Mouse (Mus musculus) brain, adult 2 months (tissue): ENCODE results near the gene Pigs.

ENCODE experiments used
- DNase-seq: peaks from one replicate; pipeline ENCODE4 v3.0.0; 2011; ENCODE audit warnings: low read depth, low spot score

Pigs gene

DNA sequence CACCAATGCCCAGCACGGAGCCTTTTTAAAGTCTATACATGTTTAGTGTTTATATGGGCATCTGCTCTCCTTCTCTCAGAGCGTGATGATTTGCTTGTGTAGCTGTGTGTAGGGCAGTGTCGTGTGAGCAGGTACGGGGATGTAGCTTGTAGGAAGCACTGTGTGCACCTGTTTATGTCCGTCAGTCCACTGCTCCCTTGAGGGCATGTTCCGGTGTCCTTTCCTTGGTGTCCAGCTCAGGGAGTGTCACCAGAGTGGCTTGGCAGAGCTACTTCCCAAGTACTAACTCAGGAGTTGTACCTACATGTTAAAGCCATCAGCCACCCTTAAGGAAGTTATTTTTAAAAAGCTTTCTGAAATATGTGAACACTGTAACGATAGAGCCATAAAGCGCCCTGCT, 8.8 kb downstream of the Pigs start:
- DNase-seq = no peak

DNA sequence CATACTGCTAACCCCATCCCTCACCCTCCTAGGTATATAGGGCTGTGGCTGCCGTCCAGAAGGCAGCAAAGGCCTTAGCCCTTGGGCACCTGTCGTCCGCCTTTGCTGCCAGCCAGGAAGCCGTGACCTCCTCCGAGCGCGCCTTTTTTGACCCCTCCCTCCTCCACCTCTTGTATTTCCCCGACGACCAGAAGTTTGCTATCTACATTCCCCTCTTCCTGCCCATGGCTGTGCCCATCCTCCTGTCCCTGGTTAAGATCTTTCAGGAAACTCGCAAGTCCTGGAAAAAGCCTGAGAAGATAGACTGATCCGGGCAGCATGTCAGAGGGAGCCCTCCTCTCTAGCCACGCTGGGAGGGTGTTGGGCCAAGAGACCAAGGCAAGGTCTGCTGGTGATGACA, 13.5 kb downstream of the Pigs start:
- no peak for DNase-seq

DNA sequence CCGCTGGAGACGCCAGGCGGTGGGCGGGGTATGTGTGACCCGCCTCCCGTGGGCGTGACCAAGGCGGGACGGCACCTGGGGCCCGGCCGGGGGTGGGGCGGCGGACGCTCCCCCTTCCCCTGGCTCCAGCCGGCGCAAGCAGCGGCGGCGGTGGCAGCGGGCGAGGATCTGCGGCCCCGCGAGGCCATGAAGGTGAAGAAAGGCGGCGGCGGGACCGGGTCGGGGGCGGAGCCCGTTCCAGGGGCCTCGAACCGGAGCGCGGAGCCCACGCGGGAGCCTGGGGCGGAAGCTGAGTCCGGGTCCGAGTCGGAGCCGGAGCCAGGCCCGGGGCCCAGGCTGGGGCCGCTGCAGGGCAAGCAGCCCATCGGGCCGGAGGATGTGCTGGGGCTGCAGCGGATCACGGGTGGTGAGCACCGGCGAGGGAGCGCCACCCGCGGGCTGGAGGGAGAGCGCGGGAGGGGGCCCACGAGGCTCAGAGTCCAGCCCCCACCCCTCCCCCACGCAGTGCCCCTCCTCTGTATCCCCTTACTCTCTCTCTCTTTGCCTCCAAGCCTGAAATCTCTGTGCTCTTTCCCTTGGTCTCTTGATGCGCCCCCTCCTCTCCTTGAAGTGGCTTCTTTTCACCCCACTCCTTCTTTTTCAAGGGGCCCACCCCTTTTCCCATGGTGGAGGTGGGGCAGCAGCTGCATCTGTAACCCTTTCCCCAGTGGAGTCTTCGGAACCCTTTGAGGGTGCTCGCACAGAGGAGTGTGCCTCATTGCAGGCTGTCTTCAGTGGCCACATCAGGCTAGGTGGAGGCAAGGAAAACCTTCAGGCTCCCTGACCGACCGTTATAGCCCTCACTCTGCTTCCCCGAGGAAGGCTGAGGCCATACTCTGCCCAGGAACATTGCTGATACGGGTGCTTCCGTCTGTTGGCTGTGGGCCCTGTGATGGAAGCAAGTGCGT, 15.4 kb downstream of the Pigs start, which contains the start of gene Unc119:
Gene Unc119 (plus strand): TSS at position 102 of the 947 bp plus-strand sequence.
- DNase-seq = peak; percentile 77

GRCm38 (mm10) chr11:78344328-78344889, 16.2 kb downstream of the Pigs start:
- no peak for DNase-seq

DNA sequence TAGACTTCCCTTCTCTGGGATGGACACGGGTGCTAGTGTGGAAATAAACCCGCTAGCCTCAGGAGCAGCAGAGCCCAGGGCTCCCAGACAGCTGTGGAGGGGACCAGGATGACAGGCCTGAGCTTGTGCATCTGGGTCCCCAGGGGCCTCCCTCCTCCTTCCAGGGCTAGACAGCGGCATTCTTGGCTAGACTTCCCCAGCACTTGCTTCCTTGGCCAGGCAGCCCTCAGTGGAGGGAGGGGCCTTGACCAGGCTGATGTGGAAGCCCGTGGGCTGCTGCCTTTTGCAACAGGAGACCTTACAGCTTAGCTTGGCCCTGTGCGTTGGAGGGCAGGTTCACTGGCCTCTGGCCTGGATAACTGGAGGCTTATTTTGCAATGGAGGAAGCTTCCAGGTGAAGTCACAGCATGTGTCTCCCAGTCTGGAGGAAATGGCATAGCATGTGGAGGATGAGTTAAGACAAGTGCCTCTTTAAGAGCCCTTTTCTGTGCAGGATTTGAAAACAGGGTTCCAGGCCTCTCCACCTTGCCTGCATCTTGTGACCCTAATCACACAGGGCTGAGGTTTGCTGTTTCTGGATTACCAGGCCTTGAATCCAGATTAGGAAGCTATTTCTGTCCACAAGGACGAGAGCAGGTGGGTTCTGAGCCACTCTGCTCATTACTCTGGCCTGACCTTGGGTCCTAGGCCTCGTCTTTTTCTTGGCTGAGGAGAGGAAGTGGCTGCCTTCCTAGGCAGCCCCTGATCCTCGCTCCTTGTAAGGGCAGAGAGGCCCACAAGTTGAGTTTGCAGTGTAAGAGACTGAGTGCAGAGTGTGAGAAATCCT, 16.9 kb downstream of the Pigs start:
- DNase-seq = no peak

GRCm38 (mm10) chr11:78345801-78346200, 17.6 kb downstream of the Pigs start:
- DNase-seq = no peak

GRCm38 (mm10) chr11:78346326-78347069, 18.3 kb downstream of the Pigs start:
- DNase-seq = no peak

DNA sequence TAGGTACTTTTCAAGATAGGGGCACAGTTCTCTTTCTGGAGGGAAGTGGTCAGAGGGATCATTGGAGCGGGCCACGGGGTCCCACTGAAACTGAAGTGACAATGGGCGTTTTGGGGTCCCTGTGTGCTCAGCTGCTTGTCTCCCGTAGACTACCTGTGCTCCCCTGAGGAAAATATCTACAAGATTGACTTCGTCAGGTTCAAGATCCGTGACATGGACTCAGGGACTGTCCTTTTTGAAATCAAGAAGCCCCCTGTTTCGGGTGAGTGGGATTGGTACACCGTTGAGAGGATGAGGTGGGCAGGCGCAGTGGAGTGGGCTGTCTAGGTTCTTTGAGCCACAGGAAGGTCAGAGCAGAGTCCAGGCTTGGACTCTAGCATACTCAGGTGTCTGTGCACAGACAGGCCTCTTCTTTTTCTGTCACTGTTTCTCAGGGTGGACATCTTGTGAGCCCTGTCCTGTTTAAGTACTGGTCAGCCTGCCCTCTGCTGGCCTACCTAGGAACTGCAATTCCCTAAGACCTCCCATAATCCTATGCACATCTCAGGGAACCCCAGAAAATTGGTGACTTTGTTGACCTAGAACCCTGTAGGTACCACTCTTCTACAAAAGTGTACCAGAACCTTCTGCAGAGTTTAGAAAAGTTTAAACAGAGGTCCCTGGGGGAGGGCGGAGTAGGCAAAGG, 19.0 kb downstream of the Pigs start:
- DNase-seq = peak; percentile 91

DNA sequence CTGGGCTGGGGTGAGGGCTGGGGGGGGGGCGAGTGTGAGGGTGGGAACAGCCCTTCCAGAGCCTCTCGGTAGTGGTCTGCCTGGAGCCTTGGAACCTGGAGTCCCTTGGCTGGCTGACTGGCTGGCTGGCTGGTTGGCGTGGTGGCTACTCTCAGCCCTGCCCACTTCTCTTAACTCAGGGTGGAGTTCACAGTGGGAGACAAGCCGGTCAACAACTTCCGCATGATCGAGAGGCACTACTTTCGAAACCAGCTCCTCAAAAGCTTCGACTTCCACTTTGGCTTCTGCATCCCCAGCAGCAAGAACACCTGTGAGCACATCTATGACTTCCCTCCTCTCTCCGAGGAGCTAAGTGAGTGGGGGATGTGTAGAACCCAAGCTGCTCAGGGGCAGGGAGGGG, 19.7 kb downstream of the Pigs start:
- DNase-seq = no peak

- no peak for DNase-seq
These were observed 20.3 kb downstream of the Pigs start for GRCm38 (mm10) chr11:78348474-78348873.

GRCm38 (mm10) chr11:78349441-78350358, 21.5 kb downstream of the Pigs start:
- no peak for DNase-seq

- DNase-seq = no peak
These were observed 24.9 kb downstream of the Pigs start for GRCm38 (mm10) chr11:78353081-78353480.

DNA sequence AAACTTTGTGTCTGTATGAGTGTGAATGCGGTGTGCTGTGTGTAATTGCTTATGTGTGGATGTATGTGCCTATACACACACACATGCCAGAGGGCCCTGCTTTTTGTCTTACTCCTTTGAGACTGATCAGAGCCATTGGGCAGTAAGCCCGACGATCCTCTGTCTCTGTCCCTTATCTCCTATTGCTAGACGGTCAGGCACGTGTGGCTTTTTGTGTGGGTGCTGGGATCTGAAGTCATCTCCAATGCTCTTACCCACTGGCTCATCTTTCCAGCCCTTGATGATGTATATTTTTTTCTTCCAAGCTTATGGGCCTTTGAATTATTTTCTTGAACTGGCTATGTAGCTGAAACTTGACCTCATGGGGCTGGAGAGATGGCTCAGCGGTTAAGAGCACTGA, 26.7 kb downstream of the Pigs start:
- no peak for DNase-seq

DNA sequence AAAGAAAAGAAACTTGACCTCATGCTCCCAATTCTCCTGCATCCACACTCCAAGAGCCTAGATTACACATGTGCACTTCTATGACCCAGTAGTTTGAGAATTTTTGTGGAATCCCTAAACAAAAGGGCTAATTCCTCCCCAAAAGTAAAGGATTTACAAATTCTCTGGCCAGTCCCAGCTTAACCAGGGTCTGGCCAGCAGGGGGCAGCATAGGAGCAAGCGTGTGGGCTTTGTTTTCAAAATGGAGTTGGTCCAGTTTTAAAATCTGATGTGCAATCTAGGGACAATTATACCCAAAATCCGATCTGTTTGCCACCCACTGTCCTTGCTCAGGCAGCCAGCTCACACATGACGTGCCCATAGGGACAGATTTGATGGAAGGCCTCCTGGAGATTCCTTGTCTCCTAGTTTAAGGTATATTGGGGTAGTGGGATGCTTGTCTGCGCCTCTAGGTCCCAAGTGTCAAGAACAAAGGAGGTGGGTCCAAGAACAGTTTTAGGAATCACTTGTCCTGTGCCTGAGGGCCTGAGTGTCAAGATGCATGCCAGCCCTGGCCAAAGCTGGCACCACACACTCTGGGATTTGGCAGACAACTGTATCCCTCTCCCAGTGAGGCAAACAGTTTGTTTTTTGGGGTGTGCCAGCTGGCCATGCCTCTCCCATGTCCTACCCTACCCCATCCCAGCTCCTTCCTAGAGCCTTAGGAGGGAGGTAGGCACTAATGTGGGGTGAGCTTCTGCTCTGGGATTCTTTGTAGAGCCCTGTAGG, 27.4 kb downstream of the Pigs start:
- DNase-seq = peak; percentile 71

DNA sequence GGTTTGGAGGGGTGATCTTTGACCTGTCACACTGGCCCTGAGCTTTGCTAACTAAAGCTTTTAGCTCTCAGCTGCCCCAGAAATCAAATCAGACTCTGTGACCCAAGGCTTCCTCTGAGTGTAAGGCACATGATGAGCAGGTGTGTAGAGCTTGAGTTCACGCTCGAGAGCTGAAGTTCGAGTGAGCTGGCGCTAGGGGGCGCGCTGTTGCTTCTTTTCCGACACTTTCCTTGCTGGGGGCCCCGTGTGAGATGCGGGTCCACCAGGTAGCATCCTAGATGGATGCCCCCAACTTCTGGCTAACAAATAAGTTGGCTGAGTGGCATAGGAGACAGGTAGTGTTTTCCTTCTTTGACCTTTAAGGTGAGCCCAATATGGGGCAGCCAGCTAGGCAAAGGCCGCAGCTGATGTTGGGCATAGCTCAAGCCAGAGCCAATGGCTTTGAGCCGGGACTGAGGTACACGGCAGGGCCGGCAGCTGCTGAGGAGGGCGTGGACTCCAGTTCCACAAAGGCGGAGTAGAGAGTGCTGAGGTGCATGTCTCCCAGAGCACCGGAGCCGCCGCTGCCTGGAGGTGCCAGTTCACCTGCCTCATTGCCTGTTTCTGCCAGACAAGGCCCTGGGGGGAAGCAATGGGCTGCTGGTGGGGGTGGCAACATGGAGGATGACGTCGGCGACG, 30.3 kb downstream of the Pigs start:
- peak; percentile 58 for DNase-seq

- peak; percentile 89 for DNase-seq
These were observed 32.0 kb downstream of the Pigs start for GRCm38 (mm10) chr11:78360125-78360788.

GRCm38 (mm10) chr11:78360789-78361131, 32.5 kb downstream of the Pigs start:
- DNase-seq = no peak
